Mouse (Mus musculus) E14TG2a.4 (cell line): Measurements from ENCODE around the gene Ugt1a1.

Experiments
- H3K27me3 ChIP-seq: 2 replicates; pipeline ENCODE4 v1.6.1; 2014; ENCODE audit warnings: low read length, control low read depth; ENCODE audit not compliant: insufficient read depth
- H3K36me3 ChIP-seq: 2 replicates; pipeline ENCODE4 v1.6.1; 2014; ENCODE audit warnings: low read length, control low read depth; ENCODE audit not compliant: insufficient read depth
- H3K4me1 ChIP-seq: replicated peaks from 2 replicates; pipeline ENCODE4 v1.6.1; 2014; ENCODE audit warnings: low read depth, low read length, control low read depth
- H3K4me3 ChIP-seq: replicated peaks from 2 replicates; pipeline ENCODE4 v1.5.1; 2014; ENCODE audit warnings: mild to moderate bottlenecking, low read length
- H3K9me3 ChIP-seq: 2 replicates; pipeline ENCODE4 v1.6.1; 2014; ENCODE audit warnings: low read length, control low read depth
- CTCF ChIP-seq: conservative IDR thresholded peaks from 2 replicates; pipeline ENCODE4 v1.5.1; 2014; ENCODE audit warnings: low read length
- NANOG ChIP-seq: IDR thresholded peaks from 2 replicates; pipeline ENCODE4 v1.6.1; 2014; ENCODE audit warnings: borderline replicate concordance, low read length, mixed read lengths
- POU5F1 ChIP-seq: IDR thresholded peaks from 2 replicates; pipeline ENCODE4 v1.6.1; 2014; ENCODE audit warnings: low read length, borderline replicate concordance

The Ugt1a1 gene

DNA sequence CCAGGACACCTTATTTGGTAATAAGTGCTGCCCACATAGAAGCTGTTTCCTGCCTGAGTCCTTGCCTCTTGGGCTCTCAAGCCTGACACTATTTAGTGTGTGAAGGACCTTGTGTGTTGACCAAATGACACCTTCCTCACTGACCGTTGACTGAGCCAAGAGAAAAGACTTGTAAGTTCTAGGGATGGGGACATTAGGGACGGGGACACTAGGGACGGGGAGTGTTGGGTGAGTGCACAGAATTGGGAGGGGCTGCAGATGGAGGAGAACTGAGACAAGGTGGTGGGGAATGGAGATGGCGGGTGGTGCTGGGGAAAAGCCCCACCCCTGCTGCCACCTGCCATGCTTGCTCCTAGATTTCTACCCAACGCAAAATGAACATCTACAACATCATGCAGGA is 18.2 kb downstream of the Ugt1a1 start:
- H3K4me3 ChIP-seq: no peak overlapping the region
- H3K27me3 ChIP-seq: peaks cover 17% of the 10 kb centered on the region; the same call in 1 of the 2 replicates
- no peaks in the 10 kb centered on the region for H3K4me1 ChIP-seq
- TF ChIP-seq NANOG (no peak), POU5F1 (no peak), CTCF (no peak)
- H3K9me3 ChIP-seq: peaks cover 20% of the 10 kb centered on the region
- no peaks in the 10 kb centered on the region for H3K36me3 ChIP-seq

DNA sequence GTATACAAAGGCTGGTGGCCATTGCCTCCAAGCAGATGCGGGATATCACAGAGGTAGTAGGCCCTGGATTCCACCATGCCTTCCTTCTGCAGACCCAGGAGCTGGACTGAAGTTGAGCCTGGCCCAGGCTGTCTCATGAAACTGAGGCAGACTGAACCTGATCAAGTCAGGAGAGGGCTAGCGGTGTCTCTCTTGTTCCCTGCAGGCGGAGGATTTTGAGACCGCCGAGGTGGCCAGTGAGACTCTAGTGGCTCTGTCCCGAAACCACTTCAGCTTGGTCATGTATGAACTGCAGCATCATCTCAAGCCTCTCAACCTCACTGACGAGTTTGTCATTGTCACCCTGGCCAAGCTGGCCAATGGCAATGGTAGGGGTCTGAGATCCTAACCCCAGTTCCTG is 18.7 kb downstream of the Ugt1a1 start:
- no peaks in the 10 kb centered on the region for H3K4me1 ChIP-seq
- H3K4me3 ChIP-seq: no peak overlapping the region
- peaks cover 24% of the 10 kb centered on the region for H3K9me3 ChIP-seq
- peaks cover 20% of the 10 kb centered on the region; the same call in 1 of the 2 replicates for H3K27me3 ChIP-seq
- no peaks in the 10 kb centered on the region for H3K36me3 ChIP-seq
- TF ChIP-seq CTCF (no peak), NANOG (no peak), POU5F1 (no peak)

DNA sequence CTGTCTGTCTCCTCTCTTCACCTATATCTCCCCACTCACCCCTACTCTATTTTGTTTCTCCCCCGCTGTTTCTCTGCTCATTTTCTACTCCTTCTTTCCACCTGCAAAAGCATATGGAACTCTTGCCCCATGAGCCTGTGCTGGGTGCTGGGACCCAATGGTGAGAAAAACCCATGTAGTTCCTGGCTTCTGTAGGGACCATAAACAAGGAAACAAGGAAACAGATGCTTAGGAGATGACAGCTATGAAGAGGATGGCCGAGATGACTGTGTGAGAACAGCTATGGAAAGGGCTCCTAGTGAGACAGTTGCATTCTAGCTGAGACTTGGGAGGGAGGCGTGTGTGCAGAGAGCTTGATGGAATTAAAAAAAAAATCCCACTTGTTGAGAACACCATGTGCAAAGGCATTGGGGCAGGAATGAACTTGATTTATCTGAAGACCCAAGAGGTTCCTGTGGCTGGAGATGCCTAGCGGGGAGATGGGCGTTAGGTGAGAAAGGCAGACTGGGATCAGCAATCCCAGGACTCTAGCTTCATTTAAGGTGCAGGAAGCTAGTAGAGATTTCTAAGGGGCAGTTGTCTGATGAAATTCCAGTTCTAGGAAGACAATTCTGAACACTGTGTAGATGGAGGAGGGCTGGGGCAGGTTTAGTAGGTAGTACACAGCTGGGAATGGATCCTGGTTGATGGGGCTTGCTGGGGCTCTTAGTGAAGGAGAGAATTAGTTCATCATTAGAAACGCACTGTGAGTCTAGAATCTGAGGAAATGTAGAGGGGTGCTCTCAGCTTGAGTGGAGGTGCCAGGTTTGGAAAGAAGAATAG is 19.4 kb downstream of the Ugt1a1 start:
- Histone ChIP-seq H3K4me1 (no peaks in the 10 kb centered on the region), H3K4me3 (no peak overlapping the region), H3K27me3 (peaks cover 20% of the 10 kb centered on the region; the same call in 1 of the 2 replicates), H3K36me3 (no peaks in the 10 kb centered on the region), H3K9me3 (peaks cover 31% of the 10 kb centered on the region)
- TF ChIP-seq NANOG: no peak
- TF ChIP-seq POU5F1: no peak
- TF ChIP-seq CTCF: no peak

DNA sequence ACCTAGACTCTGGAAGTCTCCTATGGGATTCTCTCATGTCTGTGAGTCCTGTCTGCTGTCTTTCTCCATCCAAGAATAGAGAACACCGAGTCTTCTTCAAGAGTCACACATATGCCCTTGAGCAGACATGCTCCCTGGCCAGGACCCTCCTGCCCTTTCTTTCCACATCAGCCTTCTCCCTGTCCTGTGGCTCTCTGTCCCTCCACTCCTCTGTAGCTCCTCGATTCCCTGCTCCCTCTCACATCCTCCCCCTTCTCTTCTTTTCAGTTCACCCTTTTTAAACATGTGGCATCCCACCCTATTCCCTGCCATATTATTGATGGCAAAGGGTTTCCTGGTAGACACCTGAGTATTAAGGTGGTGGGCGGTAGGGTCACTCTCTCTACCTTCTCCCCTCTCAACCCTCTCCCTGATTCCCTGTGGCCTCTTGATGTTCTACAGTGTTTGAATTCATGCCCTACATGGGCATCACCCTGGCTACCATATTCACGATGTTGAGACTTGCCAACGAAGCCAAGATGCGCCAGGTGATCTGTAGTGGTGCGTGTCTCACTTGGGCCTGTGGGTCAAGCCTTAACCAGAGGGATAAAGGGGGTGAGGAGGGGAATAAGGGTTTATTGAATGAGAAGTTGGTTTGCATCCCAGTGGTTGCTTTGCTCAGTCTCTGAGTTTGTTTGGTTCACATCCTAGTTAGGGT is 20.2 kb downstream of the Ugt1a1 start:
- Histone ChIP-seq H3K27me3 (peaks cover 20% of the 10 kb centered on the region; the same call in 1 of the 2 replicates), H3K4me1 (no peaks in the 10 kb centered on the region), H3K36me3 (no peaks in the 10 kb centered on the region), H3K4me3 (no peak overlapping the region), H3K9me3 (peaks cover 36% of the 10 kb centered on the region)
- TF ChIP-seq NANOG (no peak), POU5F1 (no peak), CTCF (no peak)

DNA sequence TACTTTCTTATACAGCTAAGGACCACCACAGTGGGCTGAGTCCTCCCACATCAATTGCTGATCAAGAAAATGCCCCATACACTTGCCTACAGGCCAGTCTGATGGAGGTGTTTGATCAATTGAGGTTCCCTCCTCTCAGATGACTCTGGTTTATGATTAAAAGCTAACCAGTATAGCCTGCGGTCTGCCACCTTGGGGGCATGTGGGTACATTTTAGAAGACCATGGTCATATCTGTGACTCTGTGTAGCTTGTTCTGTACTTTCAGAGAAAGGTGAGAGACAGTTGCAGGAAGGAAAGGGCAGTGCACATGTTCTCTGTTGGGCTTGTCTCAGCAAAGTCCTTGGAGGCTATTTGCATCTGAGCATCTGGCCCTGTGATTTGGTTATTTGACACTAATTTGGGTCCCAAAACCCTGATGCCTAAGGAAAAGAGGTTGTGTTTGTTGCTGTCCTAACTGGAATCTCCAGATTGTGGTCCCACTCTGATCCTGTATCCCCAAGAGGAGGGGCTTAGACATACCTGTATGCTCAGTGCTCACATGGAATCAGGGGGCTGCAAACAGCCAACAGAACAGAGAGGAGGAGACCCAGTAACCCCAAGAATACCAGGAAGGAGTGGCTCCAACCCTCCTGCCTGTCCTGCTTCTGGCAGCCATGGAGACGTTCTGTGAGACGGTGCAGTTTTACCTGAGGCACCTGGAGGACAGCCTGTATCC is 21.1 kb downstream of the Ugt1a1 start:
- TF ChIP-seq NANOG (no peak), CTCF (no peak), POU5F1 (no peak)
- peaks cover 20% of the 10 kb centered on the region; the same call in 1 of the 2 replicates for H3K27me3 ChIP-seq

DNA sequence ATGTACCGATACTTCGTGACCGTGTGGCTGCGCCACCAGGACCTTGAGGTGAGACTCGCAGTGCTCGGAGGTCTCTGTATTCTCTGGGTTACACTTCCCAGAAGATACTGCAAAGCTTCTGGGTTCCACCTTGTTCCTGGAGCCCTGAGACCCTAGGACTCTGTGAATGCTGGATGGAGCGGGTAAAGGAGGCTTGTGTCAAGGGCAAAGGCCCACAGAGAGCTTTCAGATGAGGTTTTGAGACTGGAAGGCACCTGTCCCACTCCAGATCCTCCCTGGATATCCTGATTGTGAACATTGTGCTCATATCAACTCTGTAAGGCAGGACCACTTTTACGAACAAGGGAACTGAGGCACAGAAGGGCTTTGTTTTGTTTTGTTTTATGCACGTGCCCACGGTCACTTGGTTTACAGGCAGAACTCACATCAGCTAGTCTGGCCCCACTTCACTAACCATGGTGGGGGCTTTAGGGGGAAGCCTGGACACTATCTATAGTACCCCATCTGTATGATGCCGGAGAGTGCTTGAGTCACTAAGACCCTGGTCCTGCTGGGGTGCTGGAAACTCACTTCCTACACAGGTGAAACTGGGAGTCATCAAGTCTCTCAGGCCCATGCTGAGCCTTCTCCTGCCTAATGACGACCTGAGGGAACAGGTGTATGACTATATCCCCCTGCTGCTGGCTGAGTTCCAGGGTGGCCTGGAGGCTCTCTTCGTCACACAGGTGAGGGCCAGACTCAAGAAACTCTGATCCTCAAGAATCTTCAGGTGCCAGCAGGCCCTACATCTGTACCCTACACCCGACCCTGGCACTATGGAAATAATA is 21.9 kb downstream of the Ugt1a1 start:
- Histone ChIP-seq H3K4me3 (no peak overlapping the region), H3K36me3 (no peaks in the 10 kb centered on the region), H3K4me1 (no peaks in the 10 kb centered on the region), H3K27me3 (peaks cover 20% of the 10 kb centered on the region; the same call in 1 of the 2 replicates), H3K9me3 (peaks cover 53% of the 10 kb centered on the region)
- TF ChIP-seq POU5F1 (no peak), CTCF (no peak), NANOG (no peak)

More for the DNA sequence above, 21.1 kb downstream of the Ugt1a1 start:
- H3K9me3 ChIP-seq: peaks cover 45% of the 10 kb centered on the region
- H3K4me3 ChIP-seq: no peak overlapping the region
- H3K36me3 ChIP-seq: no peaks in the 10 kb centered on the region
- H3K4me1 ChIP-seq: no peaks in the 10 kb centered on the region

DNA sequence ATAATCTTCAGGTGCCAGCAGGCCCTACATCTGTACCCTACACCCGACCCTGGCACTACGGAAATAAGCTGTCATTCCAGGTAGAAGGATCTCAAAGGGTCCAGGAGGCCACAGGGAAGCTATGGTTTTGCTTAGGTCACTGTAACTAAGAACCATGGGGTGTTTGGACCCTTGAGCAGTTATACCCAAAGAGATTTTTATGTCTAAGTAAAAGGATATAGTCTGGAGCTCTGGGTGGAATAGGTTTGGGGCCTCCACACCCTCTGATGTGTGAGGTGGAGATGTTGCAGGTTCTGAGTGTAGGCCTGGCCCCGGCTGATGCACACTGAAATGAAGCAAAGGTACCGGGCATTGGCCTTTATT is 22.5 kb downstream of the Ugt1a1 start:
- TF ChIP-seq POU5F1 (no peak), NANOG (no peak), CTCF (no peak)

More for the DNA sequence above, 22.5 kb downstream of the Ugt1a1 start:
- peaks cover 24% of the 10 kb centered on the region; the same call in 1 of the 2 replicates for H3K27me3 ChIP-seq
- peaks cover 59% of the 10 kb centered on the region for H3K9me3 ChIP-seq
- H3K4me3 ChIP-seq: no peak overlapping the region
- H3K36me3 ChIP-seq: no peaks in the 10 kb centered on the region
- no peaks in the 10 kb centered on the region for H3K4me1 ChIP-seq
